Mouse (Mus musculus): ENCODE measurements at regions not wholly inside any gene's neighbourhood (a gene's known extent, or its start where the extent isn't known, plus 50 kb on each side); places are given as distances from the start of the nearest gene placed in this dataset.

GRCm38 (mm10) chr9:61673575-61674203 is 240.7 kb downstream of the Rplp1 start:
- no peak for DNase-seq (ENCODE audit: low read depth)

GRCm38 (mm10) chr9:61670986-61671385 is 243.4 kb downstream of the Rplp1 start:
- DNase-seq (ENCODE audit: low read depth): no peak

- no peak for DNase-seq (ENCODE audit: low read depth)
Measured at GRCm38 (mm10) chr9:61669729-61670520, 244.4 kb downstream of the Rplp1 start.

GRCm38 (mm10) chr9:61668723-61669122 is 245.6 kb downstream of the Rplp1 start:
- no peak for DNase-seq (ENCODE audit: low read depth)

- DNase-seq (ENCODE audit: low read depth): no peak
Measured at GRCm38 (mm10) chr9:61668157-61668697, 246.1 kb downstream of the Rplp1 start.

- DNase-seq (ENCODE audit: low read depth): no peak
Measured at GRCm38 (mm10) chr9:61667453-61668074, 246.8 kb downstream of the Rplp1 start.

GRCm38 (mm10) chr9:61666761-61667332 is 247.5 kb downstream of the Rplp1 start:
- no peak for DNase-seq (ENCODE audit: low read depth)

- no peak for DNase-seq (ENCODE audit: low read depth)
Measured at GRCm38 (mm10) chr9:61666118-61666517, 248.2 kb downstream of the Rplp1 start.

- no peak for DNase-seq (ENCODE audit: low read depth)
Measured at GRCm38 (mm10) chr9:61665254-61665653, 249.1 kb downstream of the Rplp1 start.

GRCm38 (mm10) chr9:61664000-61664622 is 250.2 kb downstream of the Rplp1 start:
- no peak for DNase-seq (ENCODE audit: low read depth)

GRCm38 (mm10) chr9:61662055-61663028 is 252.0 kb downstream of the Rplp1 start:
- no peak for DNase-seq (ENCODE audit: low read depth)

- no peak for DNase-seq (ENCODE audit: low read depth)
Measured at GRCm38 (mm10) chr9:61660191-61660590, 254.2 kb downstream of the Rplp1 start.

GRCm38 (mm10) chr9:61657996-61658395 is 256.3 kb downstream of the Rplp1 start:
- no peak for DNase-seq (ENCODE audit: low read depth)

- DNase-seq (ENCODE audit: low read depth): no peak
Measured at GRCm38 (mm10) chr9:61655433-61655981, 258.8 kb downstream of the Rplp1 start.

GRCm38 (mm10) chr9:61645661-61646425 is 268.5 kb downstream of the Rplp1 start:
- no peak for DNase-seq (ENCODE audit: low read depth)

GRCm38 (mm10) chr9:61640739-61641138 is 268.6 kb downstream of the Tle3 start:
- DNase-seq (ENCODE audit: low read depth): no peak

- DNase-seq (ENCODE audit: low read depth): no peak
Measured at GRCm38 (mm10) chr9:61638908-61639307, 266.7 kb downstream of the Tle3 start.

GRCm38 (mm10) chr9:61633936-61634335 is 261.8 kb downstream of the Tle3 start:
- DNase-seq (ENCODE audit: low read depth): no peak

- no peak for DNase-seq (ENCODE audit: low read depth)
Measured at GRCm38 (mm10) chr9:61632602-61633001, 260.4 kb downstream of the Tle3 start.

GRCm38 (mm10) chr9:61631097-61631496 is 258.9 kb downstream of the Tle3 start:
- DNase-seq (ENCODE audit: low read depth): no peak
